Comparison of ENCODE assay signal across 9 mouse cellular contexts in the genomic region with DNA sequence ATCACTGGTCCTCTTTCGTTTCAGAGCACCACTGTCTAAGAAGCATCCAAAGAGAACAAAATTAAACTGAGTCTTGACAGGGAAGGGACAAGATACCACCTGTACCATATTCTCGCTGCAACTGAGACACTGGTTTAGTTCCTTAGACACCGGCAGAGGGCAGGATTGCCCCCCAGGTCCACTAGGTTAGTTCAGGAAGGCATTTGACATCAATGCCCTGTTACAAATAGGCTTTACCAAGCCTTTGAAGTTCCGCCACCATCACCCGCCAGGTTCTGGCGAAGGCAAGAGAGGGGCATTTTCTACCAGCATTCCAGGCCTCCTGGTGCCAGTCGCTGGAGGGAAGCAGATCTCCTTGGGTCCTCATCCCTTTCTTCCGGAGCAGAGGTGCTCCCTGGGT. TPM values are rescaled to one million over a fixed set of nuclear protein-coding genes. Genes with fewer than 3 reads are reported as not detected.
A peak's percentile ranks its signal among the peaks of the same experiment; 100 is the strongest.
DNase-seq lines count a peak whose midpoint lies in the region; ATAC-seq and TF ChIP-seq lines count a peak whose summit lies in the region.
"Had no signal": no experiment of that assay in that cellular context is flagged by ENCODE, and none has a peak within 500 bp of the region (broad histone marks: within the 10 kb centered on the region; RNA-seq: fewer than 3 reads in every experiment).

No protein-coding gene starts in this region.

- TF ChIP-seq POLR2A in thymus, adult 2 months (IDR thresholded peaks at IDR 0.05; ENCODE audit: control insufficient read depth, extremely low read depth, insufficient read depth, low read length, poor library complexity) = no peak

- DNase-seq in heart, postnatal 4 days = no peak
- peak; percentile 41 for DNase-seq in ES-CJ7 (ENCODE audit: low read depth, low spot score)
- no peak for DNase-seq in forebrain, embryonic 14.5 days (ENCODE audit: low spot score)
- peak; percentile 48 for DNase-seq in mesoderm, embryonic 11.5 days (ENCODE audit: low read depth, low spot score)
- DNase-seq in right cerebral cortex, adult 2 months (ENCODE audit: low spot score in 2 of 2) = no peak
- no peak for DNase-seq in thymus, adult 2 months
- DNase-seq: cerebellum, adult 18-20 months had no signal

- no peak for ATAC-seq in heart, embryonic 12.5 days (ENCODE audit: insufficient number of reproducible peaks, low FRiP score)
- ATAC-seq in forebrain, embryonic 14.5 days = no peak
- ATAC-seq in granulocyte monocyte progenitor cell, adult 5-6 weeks (replicated peaks; ENCODE audit: poor library complexity, severe bottlenecking) = no peak

- TF ChIP-seq CTCF in thymus, adult 2 months (IDR thresholded peaks at IDR 0.05; ENCODE audit: borderline replicate concordance, control insufficient read depth, extremely low read depth, insufficient read depth, low read length, poor library complexity) = no peak

- peak overlapping the region; percentile 67 for H3K4me2 ChIP-seq in heart, embryonic 12.5 days
- peak overlapping the region; percentile 43 for H3K4me2 ChIP-seq in forebrain, embryonic 14.5 days (ENCODE audit: low read length)

- H3K4me1 ChIP-seq in heart, embryonic 12.5 days (replicated peaks) = peaks cover 58% of the 10 kb centered on the region
- no peaks in the 10 kb centered on the region for H3K4me1 ChIP-seq in forebrain, embryonic 14.5 days (ENCODE audit: control insufficient read depth, insufficient read depth, low read length)
- no peaks in the 10 kb centered on the region for H3K4me1 ChIP-seq in thymus, adult 2 months (replicated peaks; ENCODE audit: control insufficient read depth, insufficient read depth, low read length)

- H3K4me3 ChIP-seq in heart, embryonic 12.5 days = peak overlapping the region; percentile 41
- H3K4me3 ChIP-seq in forebrain, embryonic 14.5 days (ENCODE audit: low read depth, low read length) = no peak overlapping the region
- H3K4me3 ChIP-seq in thymus, adult 2 months (ENCODE audit: control insufficient read depth, insufficient read depth, low read length) = no peak overlapping the region

- 0 out of 2 replicates have a peak overlapping the region, but pooled peaks have one; percentile 49 for H3K9ac ChIP-seq in heart, embryonic 12.5 days
- no peak overlapping the region for H3K9ac ChIP-seq in forebrain, embryonic 14.5 days (ENCODE audit: low read length)

- H3K9me3 ChIP-seq in heart, embryonic 12.5 days (replicated peaks) = no peaks in the 10 kb centered on the region
- H3K9me3 ChIP-seq in forebrain, embryonic 14.5 days (replicated peaks; ENCODE audit: control insufficient read depth, low read length) = no peaks in the 10 kb centered on the region

- no peak overlapping the region for H3K27ac ChIP-seq in heart, embryonic 12.5 days (ENCODE audit: poor library complexity, severe bottlenecking)
- no peak overlapping the region for H3K27ac ChIP-seq in forebrain, embryonic 14.5 days (ENCODE audit: low read depth, low read length)
- H3K27ac ChIP-seq in thymus, adult 2 months (ENCODE audit: control insufficient read depth, insufficient read depth, low read length) = no peak overlapping the region

- H3K36me3 ChIP-seq in heart, embryonic 12.5 days = peaks cover 14% of the 10 kb centered on the region
- peaks cover 8% of the 10 kb centered on the region; the same call in 1 of the 2 replicates for H3K36me3 ChIP-seq in forebrain, embryonic 14.5 days (ENCODE audit: control insufficient read depth, insufficient read depth, low read length)
- no peaks in the 10 kb centered on the region for H3K36me3 ChIP-seq in thymus, adult 2 months (ENCODE audit: control insufficient read depth, insufficient read depth, low read length)

- peaks cover 8% of the 10 kb centered on the region; the same call in 1 of the 2 replicates for H3K27me3 ChIP-seq in heart, embryonic 12.5 days (replicated peaks)
- 0 out of 2 replicates have a peak, but pooled peaks cover 3% of the 10 kb centered on the region for H3K27me3 ChIP-seq in forebrain, embryonic 14.5 days (replicated peaks; ENCODE audit: control insufficient read depth, insufficient read depth, low read length)
- no peaks in the 10 kb centered on the region for H3K27me3 ChIP-seq in thymus, adult 2 months (ENCODE audit: control insufficient read depth, insufficient read depth, low read length)

- WGBS in heart, embryonic 12.5 days = 16% methylated on average over 8 of the region's 8 CpGs
- 20% methylated on average over 8 of the region's 8 CpGs for WGBS in forebrain, embryonic 14.5 days
- WGBS in thymus, adult 2 months = 44% methylated on average over 8 of the region's 8 CpGs

RNA-seq across cellular contexts. Expression of gene Hapln3, which starts 0.9 kb away (rescaled TPM):
- polyA plus RNA-seq in heart, embryonic 12.5 days (2016; fragmentation: Nextera tagmentation; extraction: Ambion mirVana) = 1.5 and 2.4 TPM in 2 replicates
- 1 to 10 TPM in 1 of 2 experiments, under 1 TPM in 1; 0.92 to 1.3 TPM for total RNA-seq in heart, postnatal 4 days (2021)
- polyA plus RNA-seq in forebrain, embryonic 14.5 days (2014; fragmentation: Nextera tagmentation; extraction: Ambion mirVana) = 2.1 and 2.7 TPM in 2 replicates
- 0.37 and 0.43 TPM in 2 replicates for polyA plus RNA-seq in thymus, adult 2 months (2012; rRNA removed)
- total RNA-seq in granulocyte monocyte progenitor cell, adult 5-6 weeks (2014; fragmentation: Nextera tagmentation) = not detected in 2 replicates
- not detected in 2 replicates for total RNA-seq in granulocyte monocyte progenitor cell, adult 5-6 weeks (2017)

RNA-seq across cellular contexts. Expression of gene Mfge8, which starts 19.0 kb away (rescaled TPM):
- 263 and 264 TPM in 2 replicates for polyA plus RNA-seq in heart, embryonic 12.5 days (2016; fragmentation: Nextera tagmentation; extraction: Ambion mirVana)
- total RNA-seq in heart, postnatal 4 days (2021) = 100 to 1,000 TPM; 177 to 178 TPM
- 156 and 176 TPM in 2 replicates for polyA plus RNA-seq in forebrain, embryonic 14.5 days (2014; fragmentation: Nextera tagmentation; extraction: Ambion mirVana)
- 144 and 150 TPM in 2 replicates for polyA plus RNA-seq in thymus, adult 2 months (2012; rRNA removed)
- total RNA-seq in granulocyte monocyte progenitor cell, adult 5-6 weeks (2014; fragmentation: Nextera tagmentation) = 10.8 and 19.2 TPM in 2 replicates
- 10.5 and 12.3 TPM in 2 replicates for total RNA-seq in granulocyte monocyte progenitor cell, adult 5-6 weeks (2017)

Comparison
In these comparisons a context has a peak if more than half of its experiments do, and no peak if none do; other contexts are left out.
1. DNase-seq: peak in ES-CJ7 (single experiment) and mesoderm, embryonic 11.5 days (single experiment); none in heart, postnatal 4 days (single experiment), forebrain, embryonic 14.5 days (single experiment), right cerebral cortex, adult 2 months (0 of 2) and thymus, adult 2 months (single experiment).